In the genomic region with DNA sequence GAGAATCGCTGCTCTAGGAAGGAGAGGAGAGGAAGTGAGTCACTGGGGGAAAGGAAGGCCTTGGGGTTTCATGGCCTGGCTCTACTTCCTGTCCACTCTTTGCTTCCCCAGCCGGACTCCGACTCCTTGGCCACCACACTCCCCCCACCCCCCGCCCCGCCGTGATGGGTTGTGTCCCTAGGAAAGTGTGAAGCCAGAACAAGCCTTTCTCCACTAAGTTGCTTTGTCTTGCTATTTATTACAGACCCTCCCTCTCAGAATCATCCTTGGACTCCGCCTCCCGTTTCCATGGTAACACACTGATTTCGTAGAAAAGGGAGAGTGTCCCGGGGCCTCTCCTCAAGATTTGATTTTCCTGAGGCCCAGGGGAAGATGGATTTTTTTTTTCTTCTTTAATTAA, we compare ENCODE assay signal across 10 mouse cellular contexts. TPM values are rescaled to one million over a fixed set of nuclear protein-coding genes. Genes with fewer than 3 reads are reported as not detected.
A peak's percentile ranks its signal among the peaks of the same experiment; 100 is the strongest.
DNase-seq lines count a peak whose midpoint lies in the region; ATAC-seq and TF ChIP-seq lines count a peak whose summit lies in the region.
"Had no signal": no experiment of that assay in that cellular context is flagged by ENCODE, and none has a peak within 500 bp of the region (broad histone marks: within the 10 kb centered on the region; RNA-seq: fewer than 3 reads in every experiment).

No protein-coding gene starts in this region.

- TF ChIP-seq CTCF in intestine, postnatal 0 days (IDR thresholded peaks at IDR 0.05; ENCODE audit: low read depth), result no peak

- ATAC-seq in intestine, embryonic 14.5 days (replicated peaks; ENCODE audit: low FRiP score, low TSS enrichment, low read depth), result no peak
- ATAC-seq in intestine, postnatal 0 days, result no peak
- 0 out of 2 replicates have a peak, but pooled peaks have one; percentile 4 for ATAC-seq in common myeloid progenitor, adult 5-6 weeks (replicated peaks; ENCODE audit: low read depth, poor library complexity, severe bottlenecking)
- no peak for ATAC-seq in heart, embryonic 14.5 days (ENCODE audit: insufficient number of reproducible peaks, insufficient read depth, low FRiP score, low read depth)
- no peak for ATAC-seq in midbrain, embryonic 13.5 days
- ATAC-seq in liver, embryonic 12.5 days, result no peak

- no peaks in the 10 kb centered on the region for H3K27me3 ChIP-seq in intestine, embryonic 14.5 days (replicated peaks; ENCODE audit: control insufficient read depth, insufficient read depth, low read length)
- H3K27me3 ChIP-seq in intestine, postnatal 0 days (replicated peaks; ENCODE audit: control insufficient read depth, insufficient read depth, low read length), result no peaks in the 10 kb centered on the region
- peaks cover 7% of the 10 kb centered on the region; the same call in 1 of the 2 replicates for H3K27me3 ChIP-seq in heart, embryonic 14.5 days (ENCODE audit: control insufficient read depth, insufficient read depth, low read length)
- H3K27me3 ChIP-seq in midbrain, embryonic 13.5 days, result peaks cover 6% of the 10 kb centered on the region; the same call in 1 of the 2 replicates
- peaks cover 39% of the 10 kb centered on the region for H3K27me3 ChIP-seq in liver, embryonic 12.5 days (replicated peaks)

- DNase-seq in intestine, embryonic 14.5 days (ENCODE audit: low spot score), result peak; percentile 55
- DNase-seq in adrenal gland, adult 8-10 months, result no peak
- DNase-seq in right cerebral cortex, postnatal 14 days, result no peak
- DNase-seq: cerebellum, adult 18-20 months had no signal

- no peak overlapping the region for H3K9ac ChIP-seq in intestine, embryonic 14.5 days (ENCODE audit: low read length)
- H3K9ac ChIP-seq in intestine, postnatal 0 days (ENCODE audit: low read depth, low read length), result no peak overlapping the region
- H3K9ac ChIP-seq in heart, embryonic 14.5 days (ENCODE audit: low read length), result no peak overlapping the region
- no peak overlapping the region for H3K9ac ChIP-seq in midbrain, embryonic 13.5 days (replicated peaks)
- H3K9ac ChIP-seq in liver, embryonic 12.5 days, result no peak overlapping the region

- peak overlapping the region; percentile 41; the same call in 1 of the 2 replicates for H3K4me2 ChIP-seq in intestine, embryonic 14.5 days (ENCODE audit: low read length)
- no peak overlapping the region for H3K4me2 ChIP-seq in intestine, postnatal 0 days (replicated peaks; ENCODE audit: low read depth)
- H3K4me2 ChIP-seq in heart, embryonic 14.5 days (ENCODE audit: low read length), result 0 out of 2 replicates have a peak overlapping the region, but pooled peaks have one; percentile 51
- H3K4me2 ChIP-seq in midbrain, embryonic 13.5 days (replicated peaks), result peak overlapping the region; percentile 48; the same call in 1 of the 2 replicates
- H3K4me2 ChIP-seq in liver, embryonic 12.5 days, result no peak overlapping the region; the same call in 1 of the 2 replicates

- WGBS in intestine, embryonic 14.5 days, result 18% methylated on average over 10 of the region's 10 CpGs
- 32% methylated on average over 10 of the region's 10 CpGs for WGBS in intestine, postnatal 0 days
- 34% methylated on average over 10 of the region's 10 CpGs for WGBS in heart, embryonic 14.5 days
- WGBS in midbrain, embryonic 13.5 days, result 11% methylated on average over 10 of the region's 10 CpGs
- 10% methylated on average over 10 of the region's 10 CpGs for WGBS in liver, embryonic 12.5 days (ENCODE audit: insufficient replicate concordance)

- peaks cover 9% of the 10 kb centered on the region; the same call in 1 of the 2 replicates for H3K4me1 ChIP-seq in intestine, embryonic 14.5 days (replicated peaks; ENCODE audit: control insufficient read depth, insufficient read depth, low read length)
- H3K4me1 ChIP-seq in intestine, postnatal 0 days (replicated peaks; ENCODE audit: control insufficient read depth, insufficient read depth, low read length), result no peaks in the 10 kb centered on the region; the same call in 1 of the 2 replicates
- H3K4me1 ChIP-seq in heart, embryonic 14.5 days (ENCODE audit: control insufficient read depth in 2 of 2, insufficient read depth in 2 of 2, low read length in 2 of 2), result peaks cover 0 to 10% of the 10 kb centered on the region in 2 experiments; a peak in 1 of 4 replicates
- H3K4me1 ChIP-seq in midbrain, embryonic 13.5 days (replicated peaks), result peaks cover 26% of the 10 kb centered on the region
- peaks cover 16% of the 10 kb centered on the region for H3K4me1 ChIP-seq in liver, embryonic 12.5 days

- no peak overlapping the region for H3K4me3 ChIP-seq in intestine, embryonic 14.5 days (ENCODE audit: low read depth, low read length)
- H3K4me3 ChIP-seq in intestine, postnatal 0 days (ENCODE audit: low read depth, low read length), result no peak overlapping the region
- H3K4me3 ChIP-seq in heart, embryonic 14.5 days (ENCODE audit: control insufficient read depth in 1 of 2, insufficient read depth in 1 of 2, low read depth in 1 of 2, low read length in 2 of 2), result no peak overlapping the region
- no peak overlapping the region for H3K4me3 ChIP-seq in midbrain, embryonic 13.5 days (replicated peaks)
- no peak overlapping the region for H3K4me3 ChIP-seq in liver, embryonic 12.5 days

- no peaks in the 10 kb centered on the region for H3K9me3 ChIP-seq in intestine, embryonic 14.5 days (ENCODE audit: control insufficient read depth, low read length)
- no peaks in the 10 kb centered on the region for H3K9me3 ChIP-seq in intestine, postnatal 0 days (ENCODE audit: control insufficient read depth)
- H3K9me3 ChIP-seq in heart, embryonic 14.5 days (ENCODE audit: control insufficient read depth, low read length), result peaks cover 4% of the 10 kb centered on the region; the same call in 1 of the 2 replicates
- H3K9me3 ChIP-seq in midbrain, embryonic 13.5 days, result 0 out of 2 replicates have a peak, but pooled peaks cover 3% of the 10 kb centered on the region
- H3K9me3 ChIP-seq in liver, embryonic 12.5 days (replicated peaks), result no peaks in the 10 kb centered on the region

- no peaks in the 10 kb centered on the region for H3K36me3 ChIP-seq in intestine, embryonic 14.5 days (ENCODE audit: control insufficient read depth, insufficient read depth, low read length)
- no peaks in the 10 kb centered on the region for H3K36me3 ChIP-seq in intestine, postnatal 0 days (ENCODE audit: control insufficient read depth, insufficient read depth)
- no peaks in the 10 kb centered on the region for H3K36me3 ChIP-seq in heart, embryonic 14.5 days (ENCODE audit: control insufficient read depth, insufficient read depth, low read length)
- no peaks in the 10 kb centered on the region for H3K36me3 ChIP-seq in midbrain, embryonic 13.5 days
- H3K36me3 ChIP-seq in liver, embryonic 12.5 days, result no peaks in the 10 kb centered on the region

- no peak overlapping the region for H3K27ac ChIP-seq in intestine, embryonic 14.5 days (ENCODE audit: low read depth)
- no peak overlapping the region for H3K27ac ChIP-seq in intestine, postnatal 0 days (ENCODE audit: low read depth, low read length)
- H3K27ac ChIP-seq in heart, embryonic 14.5 days (replicated peaks in 1 of 2; ENCODE audit: control insufficient read depth in 1 of 2, insufficient read depth in 1 of 2, low read depth in 2 of 2, low read length in 2 of 2), result peak overlapping the region in 1 of 2 experiments; percentile 66; a peak in 2 of 4 replicates
- no peak overlapping the region; the same call in 1 of the 2 replicates for H3K27ac ChIP-seq in midbrain, embryonic 13.5 days
- no peak overlapping the region for H3K27ac ChIP-seq in liver, embryonic 12.5 days

RNA-seq across cellular contexts. Expression of a gene that starts 1.4 kb away (rescaled TPM):
- not detected in 2 replicates for polyA plus RNA-seq in intestine, embryonic 14.5 days (2014; fragmentation: Nextera tagmentation; extraction: Ambion mirVana)
- polyA plus RNA-seq in intestine, postnatal 0 days (2015; fragmentation: Nextera tagmentation; extraction: Ambion mirVana), result not detected in 2 replicates
- total RNA-seq in common myeloid progenitor, adult 5-6 weeks (2017), result not detected in 2 replicates
- not detected in 2 replicates for polyA plus RNA-seq in heart, embryonic 14.5 days (2014; fragmentation: Nextera tagmentation; extraction: Ambion mirVana)
- polyA plus RNA-seq in midbrain, embryonic 13.5 days (2015; fragmentation: Nextera tagmentation; extraction: Ambion mirVana), result not detected in 2 replicates
- not detected for total RNA-seq in adrenal gland, adult 8-10 months (2022)
- polyA plus RNA-seq in liver, embryonic 12.5 days (2016; fragmentation: Nextera tagmentation; extraction: Ambion mirVana), result not detected in 2 replicates
- polyA plus RNA-seq: thymus, postnatal 0 days had no signal

RNA-seq across cellular contexts. Expression of a gene that starts 4.2 kb away (rescaled TPM):
- 6.9 TPM in 2 replicates for polyA plus RNA-seq in intestine, embryonic 14.5 days (2014; fragmentation: Nextera tagmentation; extraction: Ambion mirVana)
- polyA plus RNA-seq in intestine, postnatal 0 days (2015; fragmentation: Nextera tagmentation; extraction: Ambion mirVana), result 8.0 and 10.4 TPM in 2 replicates
- total RNA-seq in common myeloid progenitor, adult 5-6 weeks (2017), result 6.4 and 7.8 TPM in 2 replicates
- 10.3 TPM in 2 replicates for polyA plus RNA-seq in heart, embryonic 14.5 days (2014; fragmentation: Nextera tagmentation; extraction: Ambion mirVana)
- polyA plus RNA-seq in midbrain, embryonic 13.5 days (2015; fragmentation: Nextera tagmentation; extraction: Ambion mirVana), result 2.4 and 2.7 TPM in 2 replicates
- 10 to 100 TPM; 13.5 to 20.0 (median 15.7) TPM for total RNA-seq in adrenal gland, adult 8-10 months (2022)
- 1.9 and 2.0 TPM in 2 replicates for polyA plus RNA-seq in liver, embryonic 12.5 days (2016; fragmentation: Nextera tagmentation; extraction: Ambion mirVana)

Comparison
In these comparisons a context has a peak if more than half of its experiments do, and no peak if none do; other contexts are left out.
1. H3K4me2 ChIP-seq: peak in intestine, embryonic 14.5 days (single experiment), heart, embryonic 14.5 days (single experiment) and midbrain, embryonic 13.5 days (single experiment); none in intestine, postnatal 0 days (single experiment) and liver, embryonic 12.5 days (single experiment).